Mouse (Mus musculus) kidney, adult 2 months (tissue): Measurements from ENCODE around the gene H2-M5. TPM values are rescaled to one million over a fixed set of nuclear protein-coding genes. Genes with fewer than 3 reads are reported as not detected.
"Not testable (repeated sequence)": the region's sequence is repeated elsewhere in the genome, so short reads cannot be mapped to it uniquely, and the experiment has no call there.

Experiments
- DNase-seq: peaks from one replicate; pipeline ENCODE4 v3.0.0; 2021
- H3K27ac ChIP-seq: fragments of 200-500 bp; 2 replicates; pipeline ENCODE4 v1.5.1; 2012; ENCODE audit warnings: low read depth, low read length, control low read depth, inconsistent platforms; ENCODE audit not compliant: insufficient read depth
- H3K27me3 ChIP-seq: fragments of 200-500 bp; replicated peaks from 2 replicates; pipeline ENCODE4 v1.6.1; 2012; ENCODE audit warnings: mild to moderate bottlenecking, moderate library complexity, low read length, inconsistent platforms; ENCODE audit not compliant: control insufficient read depth, insufficient read depth
- H3K36me3 ChIP-seq: fragments of 200-500 bp; 2 replicates; pipeline ENCODE4 v1.6.1; 2012; ENCODE audit warnings: mild to moderate bottlenecking, moderate library complexity, low read length, inconsistent platforms; ENCODE audit not compliant: control insufficient read depth, insufficient read depth
- H3K4me1 ChIP-seq: fragments of 200-500 bp; 2 replicates; pipeline ENCODE4 v1.6.1; 2011; ENCODE audit warnings: low read length; ENCODE audit not compliant: control insufficient read depth, insufficient read depth
- H3K4me3 ChIP-seq: fragments of 200-500 bp; 2 replicates; pipeline ENCODE4 v1.5.1; 2011; ENCODE audit warnings: mild to moderate bottlenecking, low read depth, low read length, control low read depth; ENCODE audit not compliant: insufficient read depth
- CTCF ChIP-seq: fragments of 200-500 bp; conservative IDR thresholded peaks from 2 replicates; pipeline ENCODE4 v1.5.1; 2011; ENCODE audit warnings: low read depth, mild to moderate bottlenecking, control low read depth, low read length, moderate library complexity, mixed read lengths; ENCODE audit not compliant: insufficient read depth, insufficient read length
- POLR2A ChIP-seq: fragments of 200-500 bp; IDR thresholded peaks from one replicate; pipeline ENCODE4 v1.6.1; 2011; ENCODE audit warnings: low read depth, low read length, control low read depth
- WGBS: fragments of 180-500 bp; shearing (Covaris S2); methylation state at CpG from one replicate; pipeline ENCODE4 v1.1.7; 2018; 5-methylcytosine and 5-hydroxymethylcytosine counted together
- polyA plus RNA-seq: library from polyadenylated mRNA; depleted of rRNA; stranded (reverse); fragments of >200 nt; gene quantifications from 2 replicates; pipeline ENCODE4 v1.2.3, GENCODE M21; 2012

The H2-M5 gene
- polyA plus RNA-seq, 1 experiment: 0.08 TPM

- H3K4me3 ChIP-seq: no peak overlapping the region
- no peaks in the 10 kb centered on the region for H3K27me3 ChIP-seq
- TF ChIP-seq POLR2A: no peak
- no peak for TF ChIP-seq CTCF
- no peaks in the 10 kb centered on the region for H3K36me3 ChIP-seq
- no peak for DNase-seq
- 55% methylated on average over 3 of the region's 3 CpGs for WGBS
- no peak overlapping the region for H3K27ac ChIP-seq
- H3K4me1 ChIP-seq: no peaks in the 10 kb centered on the region; the same call in 1 of the 2 replicates
Observed at GRCm38 (mm10) chr17:36992336-36993104, 3.2 kb upstream of the H2-M5 start.

- H3K27me3 ChIP-seq, H3K4me3 ChIP-seq, DNase-seq, H3K27ac ChIP-seq, H3K36me3 ChIP-seq, H3K4me1 ChIP-seq: not testable (repeated sequence)
- WGBS: 95% methylated on average over 6 of the region's 6 CpGs
Observed at GRCm38 (mm10) chr17:36990630-36991029, 1.3 kb upstream of the H2-M5 start.

GRCm38 (mm10) chr17:36988475-36988874 is 862 bp downstream of the H2-M5 start:
- Histone ChIP-seq H3K4me1 (no peaks in the 10 kb centered on the region), H3K4me3 (no peak overlapping the region), H3K36me3 (no peaks in the 10 kb centered on the region), H3K27me3 (no peaks in the 10 kb centered on the region), H3K27ac (no peak overlapping the region)
- TF ChIP-seq CTCF (no peak), POLR2A (no peak)
- 12% methylated on average over 24 of the region's 24 CpGs for WGBS
- no peak for DNase-seq

- no peak overlapping the region for H3K27ac ChIP-seq
- WGBS: 62% methylated on average over 5 of the region's 5 CpGs
- H3K27me3 ChIP-seq: no peaks in the 10 kb centered on the region
- H3K4me1 ChIP-seq: peaks cover 4% of the 10 kb centered on the region; the same call in 1 of the 2 replicates
- H3K4me3 ChIP-seq: no peak overlapping the region
- no peaks in the 10 kb centered on the region for H3K36me3 ChIP-seq
- no peak for TF ChIP-seq POLR2A
- no peak for TF ChIP-seq CTCF
- no peak for DNase-seq
Observed at GRCm38 (mm10) chr17:36982253-36983155, 6.8 kb downstream of the H2-M5 start.

- no peaks in the 10 kb centered on the region for H3K27me3 ChIP-seq
- H3K4me3 ChIP-seq: no peak overlapping the region
- H3K27ac ChIP-seq: no peak overlapping the region
- no peak for DNase-seq
- WGBS: 16% methylated on average over 4 of the region's 4 CpGs
- TF ChIP-seq POLR2A: no peak
- no peak for TF ChIP-seq CTCF
- H3K4me1 ChIP-seq: peaks cover 4% of the 10 kb centered on the region; the same call in 1 of the 2 replicates
- H3K36me3 ChIP-seq: no peaks in the 10 kb centered on the region
Observed at GRCm38 (mm10) chr17:36981845-36982244, 7.5 kb downstream of the H2-M5 start.

- H3K36me3 ChIP-seq: no peaks in the 10 kb centered on the region
- 16% methylated on average over 18 of the region's 18 CpGs for WGBS
- TF ChIP-seq POLR2A (no peak), CTCF (no peak)
- H3K4me1 ChIP-seq: peaks cover 4% of the 10 kb centered on the region; the same call in 1 of the 2 replicates
- H3K27ac ChIP-seq: no peak within 1 kb of the TSS
- no peaks in the 10 kb centered on the region for H3K27me3 ChIP-seq
- no peak within 1 kb of the TSS for H3K4me3 ChIP-seq
- DNase-seq: no peak
Observed at GRCm38 (mm10) chr17:36981221-36981813, 8.0 kb downstream of the H2-M5 start, which contains the start of gene 2410137M14Rik. 2410137M14Rik (minus strand) TSS chr17:36981237.

GRCm38 (mm10) chr17:36973271-36973787 is 16.0 kb downstream of the H2-M5 start:
- DNase-seq: no peak
- Histone ChIP-seq H3K4me1 (no peaks in the 10 kb centered on the region), H3K36me3 (no peaks in the 10 kb centered on the region), H3K4me3 (no peak overlapping the region), H3K27ac (no peak overlapping the region), H3K27me3 (no peaks in the 10 kb centered on the region)
- WGBS: 50% methylated on average over 8 of the region's 8 CpGs
- TF ChIP-seq CTCF: no peak
- no peak for TF ChIP-seq POLR2A
